Mouse (Mus musculus) adrenal gland, postnatal 25 days (tissue): Measurements from ENCODE around the gene Lgalsl. TPM values are rescaled to one million over a fixed set of nuclear protein-coding genes. Genes with fewer than 3 reads are reported as not detected.

ENCODE experiments used
- DNase-seq: peaks from one replicate; pipeline ENCODE4 v3.0.0; 2021; ENCODE audit warnings: mixed read lengths
- total RNA-seq: library from RNA; stranded (reverse); gene quantifications from 2 replicates; pipeline ENCODE4 v1.2.3, GENCODE M21; 2021

The Lgalsl gene
- total RNA-seq, 1 experiment from 2014 or later, result 32.5 TPM

DNA sequence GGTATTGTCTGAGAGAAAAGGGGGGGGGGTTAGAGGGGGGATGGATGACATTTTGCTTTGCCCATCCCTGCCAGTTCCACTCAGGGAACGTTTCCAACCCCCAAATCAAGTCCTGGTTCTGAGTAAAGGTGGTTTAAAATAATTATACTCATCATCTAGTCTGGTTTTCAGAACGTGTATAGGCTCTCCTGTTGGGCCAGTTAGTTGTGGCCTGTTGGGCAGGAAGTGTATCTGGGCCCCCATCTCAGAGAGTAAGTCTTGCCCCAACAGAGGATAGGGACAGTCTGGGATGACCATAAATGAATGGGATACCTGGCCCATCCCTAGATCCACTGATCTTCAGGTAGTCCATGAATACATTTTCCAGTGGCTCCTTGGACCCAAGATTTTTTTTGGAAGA is 48.2 kb downstream of the Lgalsl start:
- DNase-seq, result no peak

DNA sequence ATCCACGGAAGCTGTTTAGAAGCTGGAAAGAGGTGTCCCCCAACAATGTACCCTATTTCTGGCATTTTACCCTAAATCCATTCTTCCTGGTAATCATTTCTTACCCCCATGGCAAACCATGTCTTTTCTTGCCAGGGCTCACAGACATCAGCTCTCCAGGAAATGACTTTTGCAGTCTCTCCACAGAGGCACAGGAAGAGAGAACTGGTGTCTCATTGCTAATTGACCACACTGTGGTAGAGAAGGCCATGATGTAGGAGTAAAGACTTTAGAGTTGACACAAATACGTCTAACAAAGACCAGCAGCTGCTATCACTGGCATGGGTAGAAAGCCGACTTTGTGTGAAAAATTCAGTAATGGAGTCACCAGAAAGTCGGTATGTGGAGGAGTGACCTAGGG is 50.5 kb downstream of the Lgalsl start:
- DNase-seq, result no peak

DNA sequence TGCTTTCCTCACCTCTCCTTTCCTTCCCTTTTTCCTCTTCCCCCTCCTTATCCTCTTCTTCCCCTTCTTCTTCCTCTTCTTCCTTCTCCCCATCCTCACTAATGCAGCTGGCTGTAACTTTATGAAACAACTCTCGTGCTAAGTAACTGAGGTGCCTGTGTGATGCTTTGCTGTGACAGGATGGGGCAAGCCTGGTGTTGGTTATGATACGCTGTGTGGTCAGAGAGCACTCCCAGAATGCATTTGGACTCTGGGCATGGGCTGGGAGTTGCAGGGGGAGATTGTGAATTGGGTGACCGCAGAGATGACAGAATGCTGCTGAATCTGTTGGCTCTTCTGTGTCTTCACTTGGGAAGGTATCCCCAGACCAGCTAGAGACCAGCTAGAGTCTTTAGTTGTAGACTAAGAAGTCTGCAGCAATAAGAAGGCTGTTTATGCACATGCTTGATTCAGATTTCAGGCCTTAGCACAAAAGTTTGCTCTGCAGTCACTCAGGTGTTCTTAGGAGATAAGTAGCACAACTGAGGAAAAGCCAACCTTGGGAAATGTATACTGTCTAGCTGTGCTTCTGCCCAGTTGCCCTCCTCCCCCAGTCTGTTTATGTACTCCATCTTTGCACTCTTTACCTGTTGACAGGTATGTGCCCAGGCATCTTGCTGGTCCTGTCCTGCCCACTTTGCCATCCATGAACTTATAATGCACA is 51.8 kb downstream of the Lgalsl start:
- no peak for DNase-seq

DNA sequence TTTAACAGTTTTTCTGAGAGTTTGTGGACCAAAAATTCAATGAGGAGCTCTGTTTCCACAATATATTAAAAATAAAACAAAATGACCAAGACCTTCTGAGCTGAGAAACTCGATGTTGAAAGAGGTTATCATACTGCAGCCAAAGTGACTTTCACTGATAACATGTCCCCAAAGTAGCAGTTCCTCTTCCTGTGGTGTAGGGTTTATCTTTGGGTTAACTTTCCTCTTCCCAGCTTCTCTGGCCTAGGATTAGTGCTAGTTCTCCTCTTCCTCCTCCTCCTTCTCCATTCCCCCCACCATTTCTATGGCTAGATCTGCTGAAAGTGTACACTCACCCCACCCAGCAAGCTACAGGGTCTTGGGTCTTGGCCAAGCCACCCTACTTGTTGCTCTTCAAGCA is 52.6 kb downstream of the Lgalsl start:
- DNase-seq, result no peak

DNA sequence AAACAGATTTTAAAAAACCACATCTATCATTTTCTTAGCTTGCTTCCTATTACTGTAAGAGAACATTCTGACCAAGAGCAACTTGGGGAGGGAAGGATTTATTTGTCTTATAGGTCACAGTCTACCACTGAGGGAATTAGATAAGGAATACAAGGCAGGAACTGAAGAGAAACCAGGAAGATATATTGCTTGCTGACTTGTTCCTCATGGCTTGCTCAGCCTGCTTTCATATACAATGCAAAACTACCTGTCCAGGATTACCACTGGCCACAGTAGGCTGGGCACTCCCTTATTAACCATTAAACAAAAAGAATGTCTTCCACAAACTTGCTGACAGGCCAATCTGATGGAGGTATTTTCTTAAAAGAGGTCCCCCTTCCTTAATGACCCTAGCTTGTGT is 54.2 kb downstream of the Lgalsl start:
- DNase-seq, result no peak

Other genes with a start within 250 kb of the Lgalsl start
- gene Aftph, start 89.5 kb downstream of the Lgalsl start, total RNA-seq, result 72.2 and 74.5 TPM in 2 replicates